Mouse (Mus musculus) adrenal gland, postnatal 25 days (tissue): ENCODE results near the gene Fxyd3. TPM values are rescaled to one million over a fixed set of nuclear protein-coding genes. Genes with fewer than 3 reads are reported as not detected.

Experiments used
- DNase-seq: peaks from one replicate; pipeline ENCODE4 v3.0.0; 2021; ENCODE audit warnings: mixed read lengths
- microRNA-seq, 2 experiments: library from miRNA; unstranded; fragments of <30 nt; microRNA quantifications; one replicate each; pipeline ENCODE4 v1.2.0; 2021
- total RNA-seq: library from RNA; stranded (reverse); gene quantifications from 2 replicates; pipeline ENCODE4 v1.2.3, GENCODE M21; 2021

Fxyd3 gene
- total RNA-seq, 1 experiment from 2014 or later, result 0.73 TPM

DNA sequence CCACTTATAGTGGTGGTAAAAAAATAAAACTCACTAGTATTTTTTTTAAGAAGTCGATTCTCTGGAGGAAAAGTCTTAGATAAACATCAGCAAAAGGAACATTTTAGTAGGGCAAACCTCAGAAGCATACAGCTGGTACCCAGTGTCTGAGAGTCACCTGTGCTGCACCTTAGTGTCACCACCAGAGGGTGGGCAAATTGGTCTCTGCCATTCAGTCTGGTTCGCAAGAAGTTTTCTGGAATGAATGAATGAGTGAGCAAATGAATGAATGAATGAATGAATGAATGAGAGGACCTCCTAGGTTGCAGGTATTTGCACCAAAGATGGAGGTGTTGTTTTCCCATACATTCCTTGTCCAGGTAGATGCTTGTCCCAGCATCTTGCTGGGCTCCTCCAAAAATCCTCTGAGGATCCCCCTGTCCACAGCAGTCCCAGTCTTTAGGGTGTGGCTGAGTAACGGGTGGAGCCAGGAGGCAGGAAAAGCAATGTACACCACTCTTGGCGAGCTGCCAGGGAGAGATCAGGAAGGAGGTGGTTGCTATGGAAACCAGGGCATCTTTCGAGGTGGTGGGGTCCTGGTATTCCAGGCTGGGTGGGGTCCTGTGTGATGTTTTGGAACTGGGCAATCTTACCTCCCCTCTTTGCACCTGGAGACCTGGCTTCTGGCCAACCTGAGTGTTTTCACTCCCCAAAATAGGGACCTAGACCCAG, 27.2 kb downstream of the Fxyd3 start:
- no peak for DNase-seq

DNA sequence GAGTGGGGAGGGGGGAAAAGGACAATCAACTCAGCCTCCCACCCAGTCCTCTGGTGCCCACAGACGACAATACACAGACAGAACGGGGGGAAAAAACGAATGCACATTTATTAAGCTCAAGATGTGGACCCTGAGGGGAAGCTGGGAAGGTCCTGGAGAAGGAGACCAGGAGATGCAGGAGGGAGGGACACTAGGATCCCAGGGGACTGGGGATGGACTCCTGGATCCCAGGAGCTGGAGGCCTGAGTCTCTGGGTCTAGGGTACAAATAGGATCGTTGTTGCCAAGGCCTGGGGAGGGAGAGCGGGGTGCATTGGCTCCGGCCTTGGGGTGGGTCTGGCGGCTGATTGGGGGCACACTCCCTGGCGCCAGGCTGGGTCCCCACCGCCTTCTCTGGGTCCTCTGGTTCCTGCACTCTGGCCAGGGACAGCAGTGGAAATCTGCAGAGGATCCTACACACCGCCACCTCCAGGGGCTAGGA, 34.0 kb downstream of the Fxyd3 start, which contains the start of gene Fxyd5:
Gene Fxyd5, minus strand, starts transcription at position 51 of the 480 bp plus-strand sequence.
- DNase-seq, result no peak

DNA sequence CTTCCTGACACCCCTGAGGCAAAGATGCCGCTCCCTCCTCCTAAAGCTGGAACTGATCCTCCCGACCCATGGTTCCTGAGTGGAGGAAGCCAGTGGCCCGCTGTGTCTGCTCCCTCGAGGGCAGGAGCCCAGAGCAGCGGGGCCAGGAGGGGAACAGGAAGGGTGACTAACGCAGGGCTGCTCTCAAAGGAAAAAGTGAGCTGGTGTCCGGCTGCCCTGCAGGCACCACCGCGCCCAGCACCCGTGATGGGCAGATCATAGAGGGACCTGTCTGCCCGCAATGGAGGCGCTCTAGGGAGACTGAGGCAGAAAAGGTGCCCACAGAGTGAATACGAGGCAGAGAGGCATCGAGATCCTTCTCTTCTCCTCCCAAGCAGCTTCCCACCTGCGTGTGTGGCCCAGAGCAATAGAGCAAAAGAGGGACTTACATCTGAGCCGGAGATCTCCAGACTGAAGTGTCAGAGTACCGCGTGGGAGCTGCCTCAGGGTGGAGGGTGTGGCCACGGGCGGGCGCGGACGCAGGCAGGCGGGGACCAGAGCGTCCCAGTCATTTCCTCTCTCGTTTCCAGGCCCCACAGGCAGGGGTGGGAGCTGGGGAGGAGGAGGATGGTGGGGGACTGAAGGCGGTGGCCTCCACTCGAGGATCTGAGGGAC, 34.7 kb downstream of the Fxyd3 start:
- DNase-seq, result peak; percentile 65

DNA sequence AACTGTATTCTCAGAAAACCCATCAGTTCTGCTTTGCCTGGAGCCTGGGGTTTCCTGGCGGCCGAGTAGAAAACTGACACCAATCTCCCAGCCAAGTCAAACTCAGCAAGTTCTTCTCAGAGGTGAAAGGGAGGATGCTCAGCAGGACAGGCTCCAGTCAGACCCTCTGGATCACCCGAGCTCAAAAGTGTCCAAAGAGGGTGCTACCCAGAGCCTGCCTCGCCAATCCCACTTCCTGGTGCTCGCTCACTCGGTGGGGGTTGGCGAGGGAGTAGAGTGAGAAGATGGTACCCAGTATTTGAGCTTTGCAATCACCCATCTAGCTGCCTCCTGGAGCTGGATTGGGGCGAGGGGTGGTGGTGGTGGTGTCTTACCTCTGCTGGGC, 35.5 kb downstream of the Fxyd3 start:
- no peak for DNase-seq

DNA sequence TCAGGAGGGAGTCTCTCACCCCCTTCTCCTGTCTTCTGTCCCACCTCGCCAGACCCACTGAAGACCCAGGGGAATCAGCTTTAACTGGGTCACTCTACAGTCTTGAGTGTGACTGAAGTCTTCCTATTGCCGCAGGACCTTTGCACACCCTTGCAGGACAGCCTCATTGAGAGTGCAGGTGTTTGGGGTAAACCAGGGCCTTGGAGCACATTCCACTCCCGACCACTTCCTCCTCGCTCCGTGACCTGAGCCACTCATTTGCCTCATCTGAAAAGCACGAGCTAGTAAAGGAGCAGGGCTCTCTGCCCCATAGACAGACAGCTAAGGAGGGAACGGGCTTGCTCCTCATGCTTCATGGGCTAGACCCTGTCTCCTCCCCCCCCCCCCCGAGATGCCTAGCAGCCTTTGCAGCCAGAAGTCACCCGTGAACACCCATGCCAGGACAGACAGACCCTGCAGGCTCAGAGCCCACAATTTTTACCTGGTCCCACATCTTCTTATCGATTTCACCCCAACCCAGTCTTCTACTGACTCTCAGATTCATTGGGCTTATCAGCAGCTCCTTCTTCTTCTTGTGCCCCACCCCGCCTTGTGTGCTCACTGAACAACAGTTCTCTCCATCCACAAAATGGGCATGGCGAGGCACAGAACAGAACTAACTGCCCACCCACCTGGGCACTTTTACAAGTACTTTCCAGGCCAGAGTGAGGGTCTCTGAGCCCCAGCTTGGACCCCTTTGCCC, 36.1 kb downstream of the Fxyd3 start:
- DNase-seq, result no peak

DNA sequence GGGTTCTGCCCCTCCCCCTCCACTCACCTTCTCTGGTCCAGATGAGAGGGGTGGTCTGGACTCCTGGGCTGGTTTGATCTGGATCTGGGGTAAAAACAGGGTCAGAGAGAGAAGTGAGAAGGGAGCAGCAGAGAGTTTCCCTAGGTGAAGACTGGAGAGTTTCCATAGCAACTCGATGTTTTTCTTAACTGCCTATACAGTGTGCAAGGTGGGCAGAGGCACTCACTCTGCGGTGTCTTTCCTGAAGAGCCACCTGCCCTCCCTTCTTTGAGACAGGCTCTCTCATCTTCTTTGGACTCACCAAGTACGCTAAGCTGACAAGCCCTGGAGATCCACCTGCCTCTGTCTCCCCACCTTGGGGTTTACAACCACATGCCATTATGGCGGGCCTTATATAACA, 37.5 kb downstream of the Fxyd3 start:
- no peak for DNase-seq

DNA sequence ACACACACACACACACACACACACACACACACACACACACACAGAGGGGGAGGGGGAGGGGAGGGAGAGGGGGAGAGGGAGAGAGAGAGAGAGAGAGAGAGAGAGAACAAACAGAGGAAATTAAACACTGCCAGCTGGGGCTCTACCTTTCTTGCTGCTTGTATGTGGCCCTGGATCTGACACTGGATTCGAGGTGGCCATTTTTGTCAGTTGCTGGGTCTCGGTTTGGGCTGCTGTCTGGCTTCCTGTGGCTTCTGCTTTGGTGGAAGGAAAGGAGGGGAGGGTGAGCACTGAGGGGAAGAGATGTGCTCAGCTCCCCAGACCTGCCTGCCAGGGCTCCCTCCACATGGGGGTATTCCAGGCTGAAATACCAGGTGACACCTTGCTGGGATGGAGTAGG, 38.8 kb downstream of the Fxyd3 start:
- no peak for DNase-seq

DNA sequence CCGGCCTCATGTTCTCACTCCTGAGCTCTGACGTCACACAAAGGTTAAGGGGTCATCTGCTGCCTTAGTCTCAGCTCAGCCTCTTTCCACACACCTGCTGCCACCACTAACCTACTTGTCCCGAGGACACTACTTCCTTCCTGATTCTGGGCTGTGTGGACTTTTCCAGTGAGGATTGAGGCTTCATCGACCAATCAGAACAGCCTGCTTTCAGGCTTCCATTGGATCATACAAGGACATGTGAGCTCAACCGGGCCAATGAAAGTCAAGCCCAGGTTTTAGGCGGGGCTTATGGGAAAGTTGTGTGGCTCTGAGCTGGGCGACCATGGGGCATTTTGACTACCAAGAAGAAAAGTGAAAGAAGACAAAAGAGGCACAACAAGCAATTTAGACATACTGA, 39.6 kb downstream of the Fxyd3 start:
- DNase-seq, result no peak

DNA sequence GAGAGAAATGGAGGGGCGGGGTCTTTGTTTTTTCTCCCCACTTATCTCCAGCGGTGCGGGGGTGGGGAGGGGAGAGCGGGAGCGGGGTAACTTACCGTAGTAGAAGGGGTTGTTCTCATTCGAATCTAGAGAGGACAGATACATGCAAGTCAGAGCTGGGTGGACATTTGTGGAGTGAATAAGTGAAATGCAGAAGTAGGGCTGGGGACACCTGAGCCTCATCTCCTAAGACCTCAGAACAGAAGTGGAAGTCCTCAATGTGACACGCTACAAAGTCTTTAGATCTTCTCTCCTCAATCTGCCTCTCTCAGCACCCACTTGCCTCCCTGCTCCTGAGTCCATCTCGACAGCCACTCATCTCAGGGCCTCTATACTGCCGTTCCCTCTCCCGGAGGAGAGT, 41.2 kb downstream of the Fxyd3 start:
- DNase-seq, result no peak

DNA sequence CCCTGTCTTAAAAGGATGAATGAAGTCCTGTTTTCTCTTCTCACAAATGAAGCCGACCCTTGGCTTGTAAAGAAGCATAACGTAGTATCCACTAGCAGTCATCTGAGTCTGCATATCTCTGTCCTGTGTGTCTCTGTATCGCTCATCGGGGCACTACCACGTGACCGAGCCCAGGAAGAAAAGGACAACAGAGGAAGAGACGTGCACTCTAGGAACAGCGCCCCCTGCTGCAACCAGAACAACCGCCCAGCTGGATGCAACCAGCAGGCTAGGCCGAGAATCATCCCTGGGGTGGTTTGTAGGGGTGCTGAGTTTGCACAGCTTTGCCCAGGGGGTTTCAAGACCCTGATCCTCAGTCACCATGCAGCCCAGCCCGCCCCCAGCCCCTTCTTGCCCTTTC, 41.7 kb downstream of the Fxyd3 start:
- DNase-seq, result no peak

DNA sequence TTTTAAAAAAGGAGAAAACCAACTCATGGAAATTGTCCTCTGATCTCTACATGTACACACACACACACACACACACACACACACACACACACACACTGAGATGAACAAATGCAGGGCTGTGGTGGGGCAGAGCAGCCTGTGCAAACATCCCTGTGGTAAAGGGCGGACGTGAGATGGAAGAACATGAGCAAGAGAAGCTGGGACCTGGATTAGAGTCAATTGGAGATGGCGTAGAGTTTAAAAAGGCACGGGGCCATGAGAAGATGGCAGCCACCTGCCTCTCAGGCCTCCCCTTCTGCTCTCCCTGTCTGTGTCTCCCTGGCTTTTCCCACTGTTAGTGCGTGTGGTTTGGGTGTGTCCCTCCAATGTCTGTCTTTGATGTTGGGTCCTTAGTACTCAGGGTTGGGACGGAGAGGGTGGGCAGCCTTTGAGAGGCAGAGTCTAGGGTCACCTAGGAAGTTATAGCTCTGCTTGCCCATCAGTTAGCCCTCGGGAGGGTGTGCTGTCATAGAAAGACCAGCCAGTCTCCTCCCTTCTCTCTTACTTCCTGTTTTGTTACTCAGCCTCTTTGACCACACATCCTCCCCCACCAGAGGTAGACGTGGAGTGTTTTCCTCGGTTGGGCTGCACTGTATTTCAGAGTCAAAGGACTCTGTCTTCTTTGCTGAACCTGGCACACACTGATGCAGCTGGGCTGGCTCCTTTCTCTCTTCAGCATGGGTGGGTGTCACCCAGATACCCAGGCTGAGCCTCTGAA, 42.9 kb downstream of the Fxyd3 start:
- DNase-seq, result no peak

DNA sequence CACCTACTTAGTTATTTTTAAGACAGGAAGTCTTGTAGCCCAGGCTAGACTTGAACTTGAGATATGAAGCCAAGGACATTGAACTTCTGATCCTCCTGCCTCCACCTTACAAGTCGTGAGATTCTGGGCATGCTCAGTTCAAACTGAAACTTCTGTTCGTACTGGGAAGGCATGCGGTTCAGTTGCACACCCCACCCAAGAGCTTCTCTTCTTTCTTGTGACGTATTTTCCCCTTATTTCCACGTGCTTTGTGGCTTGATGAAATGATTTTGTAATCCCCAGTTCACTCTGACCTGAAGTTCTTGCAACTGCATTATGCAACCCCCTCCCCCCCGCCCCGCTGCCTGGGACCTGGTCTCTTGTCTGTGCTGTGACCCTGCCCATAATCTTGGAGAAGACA, 44.8 kb downstream of the Fxyd3 start:
- DNase-seq, result no peak

DNA sequence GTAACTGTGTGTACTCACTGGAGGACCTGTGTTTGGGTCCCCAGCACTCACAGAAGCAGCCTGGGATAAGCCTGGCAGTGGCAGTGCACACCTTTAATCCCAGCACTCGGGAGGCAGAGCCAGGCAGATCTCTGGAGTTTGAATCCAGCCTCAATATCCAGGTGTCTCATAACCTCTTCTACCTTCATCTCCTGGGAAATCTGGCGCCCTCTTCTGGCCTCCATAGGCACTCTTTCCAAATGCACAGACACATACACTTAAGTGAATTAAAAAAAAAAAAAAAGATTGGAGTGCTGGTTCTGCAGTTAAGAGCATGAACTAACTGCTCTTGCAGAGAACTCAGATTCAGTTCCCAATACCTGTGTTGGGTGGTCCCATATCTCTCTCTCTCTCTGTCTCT, 45.8 kb downstream of the Fxyd3 start:
- DNase-seq, result no peak

DNA sequence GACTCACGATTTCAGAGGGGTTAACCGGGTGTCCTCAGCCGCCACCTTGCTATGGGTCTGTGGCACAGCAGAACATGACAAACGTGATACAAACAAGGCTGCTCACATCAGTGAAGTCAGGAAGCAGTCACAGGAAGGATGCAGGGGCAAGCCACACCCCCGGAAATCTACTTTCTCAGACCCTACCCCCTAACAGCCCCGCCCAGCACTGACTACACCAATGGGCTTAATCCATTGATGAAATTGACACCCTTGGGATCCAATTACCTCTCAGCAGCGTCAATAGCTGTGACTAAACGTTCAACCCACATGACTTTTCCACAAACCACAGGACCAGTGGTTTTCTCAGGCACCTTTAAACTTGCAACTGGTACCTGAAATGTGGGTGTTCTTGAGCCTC, 47.9 kb downstream of the Fxyd3 start:
- DNase-seq, result no peak

Small RNAs within 50 kb of the gene (microRNA-seq; reads per million reads assigned to microRNA genes)
- gene Mir7050, result 0 reads per million in 2 experiments

Other genes with a start within 250 kb of the Fxyd3 start
- gene Ffar3, start 220.5 kb downstream of the Fxyd3 start, total RNA-seq, result 0.70 TPM in 1 of 2 replicates, not detected in the other
- gene Ffar1, start 215.1 kb downstream of the Fxyd3 start, total RNA-seq, result not detected in 2 replicates
- 0.30 TPM in 1 of 2 replicates, not detected in the other for gene Cd22, start 196.4 kb downstream of the Fxyd3 start, total RNA-seq
- 0.21 TPM in 1 of 2 replicates, not detected in the other for gene Mag, start 161.8 kb downstream of the Fxyd3 start, total RNA-seq
- gene Hamp2, start 152.0 kb downstream of the Fxyd3 start, total RNA-seq, result 2.4 and 9.8 TPM in 2 replicates
- gene Hamp, start 132.7 kb downstream of the Fxyd3 start, total RNA-seq, result 11.2 and 12.4 TPM in 2 replicates
- gene Usf2, start 119.9 kb downstream of the Fxyd3 start, total RNA-seq, result 150 and 153 TPM in 2 replicates
- gene Lsr, start 103.2 kb downstream of the Fxyd3 start, total RNA-seq, result 4.7 and 5.1 TPM in 2 replicates
- 1.00 TPM in 1 of 2 replicates, not detected in the other for gene Fam187b, start 102.9 kb downstream of the Fxyd3 start, total RNA-seq
- 35.9 and 36.5 TPM in 2 replicates for gene Fxyd5, start 34.2 kb downstream of the Fxyd3 start, total RNA-seq
- 0.55 TPM in 1 of 2 replicates, not detected in the other for gene Fxyd7, start 25.2 kb downstream of the Fxyd3 start, total RNA-seq
- gene Fxyd1, start 19.5 kb downstream of the Fxyd3 start, total RNA-seq, result 151 and 212 TPM in 2 replicates
- gene Lgi4, start 17.4 kb downstream of the Fxyd3 start, total RNA-seq, result 3.7 and 3.8 TPM in 2 replicates
- 1.4 and 4.5 TPM in 2 replicates for gene Hpn, start 38.6 kb upstream of the Fxyd3 start, total RNA-seq
- gene Scn1b, start 50.3 kb upstream of the Fxyd3 start, total RNA-seq, result 10.1 and 11.3 TPM in 2 replicates
- gene Gramd1a, start 79.2 kb upstream of the Fxyd3 start, total RNA-seq, result 42.9 and 50.5 TPM in 2 replicates
- gene Scgb2b2, start 213.8 kb upstream of the Fxyd3 start, total RNA-seq, result not detected in 2 replicates
- not detected in 2 replicates for gene Scgb1b2, start 215.1 kb upstream of the Fxyd3 start, total RNA-seq